Mouse (Mus musculus) splenic B cell, adult 2 months (primary cell): Measurements from ENCODE around the gene Cx3cl1.

Experiments
- DNase-seq: peaks from one replicate; pipeline ENCODE4 v3.0.0-alpha.2; 2011; ENCODE audit warnings: low read depth, low spot score
- H3K27me3 ChIP-seq: 2 replicates; pipeline ENCODE4 v1.6.1; 2012; ENCODE audit warnings: mild to moderate bottlenecking, low read length, moderate library complexity, mixed read lengths; ENCODE audit not compliant: control insufficient read depth, poor library complexity, insufficient read depth, severe bottlenecking
- H3K36me3 ChIP-seq: 2 replicates; pipeline ENCODE4 v1.6.1; 2012; ENCODE audit warnings: mild to moderate bottlenecking, low read length, moderate library complexity, mixed read lengths; ENCODE audit not compliant: control insufficient read depth, poor library complexity, insufficient read depth, severe bottlenecking

Cx3cl1 gene

DNA sequence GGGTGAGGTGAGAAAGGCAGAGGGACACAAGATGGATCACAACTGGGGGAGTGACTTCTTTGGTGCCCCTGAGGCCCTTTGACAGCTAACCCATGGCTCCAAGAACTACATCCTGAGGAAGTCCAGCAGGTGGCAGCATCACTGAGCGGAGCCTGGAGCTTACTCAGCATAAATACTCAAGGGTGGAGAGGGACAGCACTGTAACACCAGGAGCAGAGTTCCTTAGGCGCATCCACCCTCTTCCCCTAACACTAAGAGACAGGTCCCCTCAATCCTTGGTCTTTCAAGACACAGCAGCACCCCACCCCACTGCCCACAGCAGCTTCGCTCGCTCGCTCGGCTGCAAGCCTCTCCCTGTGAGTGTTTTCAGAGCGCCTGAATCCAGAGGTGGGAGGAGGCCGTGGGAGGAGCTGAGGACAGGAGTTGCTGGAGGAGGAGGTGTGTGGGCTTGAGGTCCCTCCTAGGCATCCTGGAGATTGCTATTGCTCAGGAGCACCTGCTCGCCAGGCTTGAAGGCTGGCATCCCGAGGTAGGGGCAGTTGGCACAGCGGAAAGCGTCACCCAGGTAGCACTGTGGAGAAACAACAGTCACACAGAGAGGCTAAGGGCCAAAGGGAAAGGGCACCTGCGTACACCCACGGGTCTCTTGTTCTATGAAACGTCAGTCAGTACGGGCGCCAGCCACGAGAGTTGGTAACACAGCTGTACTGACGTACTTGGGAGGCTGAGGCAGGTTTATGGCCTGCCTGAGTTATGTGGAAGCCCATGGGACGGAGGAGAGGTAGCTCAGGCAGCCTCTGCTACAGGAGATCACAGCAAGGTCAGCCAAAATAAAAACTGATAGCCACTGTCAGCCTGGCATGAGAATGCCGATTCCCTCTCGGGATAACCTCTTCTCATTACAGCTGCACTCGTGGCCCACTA lies 51.1 kb downstream of the Cx3cl1 start:
- no peaks in the 10 kb centered on the region for H3K27me3 ChIP-seq
- peak; percentile 55 for DNase-seq
- H3K36me3 ChIP-seq = peaks cover 11% of the 10 kb centered on the region

DNA sequence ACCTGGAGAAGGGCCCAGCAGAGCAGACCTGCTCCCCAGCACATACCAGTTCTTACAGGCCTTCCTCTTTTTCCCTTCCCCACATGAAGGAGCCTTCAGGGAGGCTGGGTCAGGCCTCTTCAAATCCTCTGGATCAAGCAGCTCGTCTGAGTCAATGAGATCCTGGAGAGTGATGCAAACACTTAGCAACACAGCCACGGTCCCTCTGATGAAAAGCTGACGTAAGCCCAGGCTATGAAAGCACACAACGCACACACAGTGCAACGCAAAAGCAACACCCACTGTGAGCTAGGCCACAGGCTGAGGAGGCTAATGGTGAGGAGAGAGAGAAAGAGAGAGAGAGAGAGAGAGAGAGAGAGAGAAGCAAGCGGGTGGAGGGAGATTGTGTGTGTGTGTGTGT lies 53.4 kb downstream of the Cx3cl1 start:
- no peak for DNase-seq
- H3K36me3 ChIP-seq = peaks cover 8% of the 10 kb centered on the region
- no peaks in the 10 kb centered on the region for H3K27me3 ChIP-seq

DNA sequence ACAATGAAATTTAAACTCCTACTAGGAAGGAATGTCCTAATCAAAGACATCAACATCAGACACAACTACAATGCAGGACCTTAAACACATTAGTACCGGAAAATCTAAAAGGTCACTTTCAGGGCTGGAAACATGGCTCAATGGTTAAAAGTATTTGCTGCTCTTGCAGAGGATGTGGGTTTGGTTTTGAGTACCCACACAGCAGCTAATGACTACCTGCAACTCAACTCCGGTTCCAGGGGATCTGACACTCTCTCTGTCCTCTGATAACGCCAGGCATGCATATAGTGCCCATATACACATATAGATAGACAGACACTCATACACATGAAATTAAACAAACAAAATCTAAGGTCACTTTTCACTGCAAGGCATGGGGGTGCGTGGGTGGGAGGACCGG lies 54.4 kb downstream of the Cx3cl1 start:
- Histone ChIP-seq H3K27me3 (no peaks in the 10 kb centered on the region), H3K36me3 (peaks cover 8% of the 10 kb centered on the region)
- DNase-seq = no peak

DNA sequence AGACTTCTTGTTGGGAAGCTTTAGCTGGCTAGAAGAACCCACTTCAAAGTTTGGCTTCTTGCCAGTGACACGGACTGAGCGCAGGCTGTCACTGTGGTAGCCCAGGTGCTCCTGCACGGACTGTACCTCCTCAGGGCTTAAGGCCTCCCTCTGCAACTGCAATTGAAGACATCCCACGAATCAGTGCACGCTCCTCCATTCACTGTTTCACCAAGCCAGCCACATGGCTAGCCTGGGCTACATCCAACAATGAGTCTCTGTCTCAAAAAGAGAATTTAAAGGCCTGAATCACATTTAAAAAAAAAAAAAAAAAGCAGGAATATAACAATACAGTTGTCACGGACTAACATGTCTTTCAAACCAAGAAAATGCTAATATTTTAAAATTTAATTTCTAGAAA lies 56.5 kb downstream of the Cx3cl1 start:
- H3K36me3 ChIP-seq = peaks cover 3% of the 10 kb centered on the region
- no peak for DNase-seq
- H3K27me3 ChIP-seq = no peaks in the 10 kb centered on the region
